Mouse (Mus musculus): Measurements from ENCODE around the gene Smoc2.

- TF ChIP-seq CTCF (IDR thresholded peaks at IDR 0.05; ENCODE audit: extremely low read depth, insufficient read depth, low read length) (no peak), POLR2A (IDR thresholded peaks at IDR 0.05; ENCODE audit: extremely low read depth, insufficient read depth, low read length) (no peak)
Observed at GRCm38 (mm10) chr17:14262217-14262616, 17.1 kb upstream of the Smoc2 start.
